Mouse (Mus musculus) activated CD4-positive, CD25-positive, alpha-beta regulatory T cell, adult 4 months (primary cell): ENCODE data around the gene Hsbp1. TPM values are rescaled to one million over a fixed set of nuclear protein-coding genes. Genes with fewer than 3 reads are reported as not detected.
A peak's percentile ranks its signal among the peaks of the same experiment; 100 is the strongest.
"Not testable (repeated sequence)": the region's sequence is repeated elsewhere in the genome, so short reads cannot be mapped to it uniquely, and the experiment has no call there.

Source experiments
- ATAC-seq: one replicate; pipeline ENCODE4 v1.8.0; 2017
- polyA plus RNA-seq, 2 experiments: library from polyadenylated mRNA; unstranded; fragments of 100-300 nt; shearing (Covaris generic); gene quantifications; one replicate each; pipeline ENCODE4 v1.2.1; 2017

Hsbp1 gene
- polyA plus RNA-seq: 100 to 1,000 TPM; 201 to 231 TPM

DNA sequence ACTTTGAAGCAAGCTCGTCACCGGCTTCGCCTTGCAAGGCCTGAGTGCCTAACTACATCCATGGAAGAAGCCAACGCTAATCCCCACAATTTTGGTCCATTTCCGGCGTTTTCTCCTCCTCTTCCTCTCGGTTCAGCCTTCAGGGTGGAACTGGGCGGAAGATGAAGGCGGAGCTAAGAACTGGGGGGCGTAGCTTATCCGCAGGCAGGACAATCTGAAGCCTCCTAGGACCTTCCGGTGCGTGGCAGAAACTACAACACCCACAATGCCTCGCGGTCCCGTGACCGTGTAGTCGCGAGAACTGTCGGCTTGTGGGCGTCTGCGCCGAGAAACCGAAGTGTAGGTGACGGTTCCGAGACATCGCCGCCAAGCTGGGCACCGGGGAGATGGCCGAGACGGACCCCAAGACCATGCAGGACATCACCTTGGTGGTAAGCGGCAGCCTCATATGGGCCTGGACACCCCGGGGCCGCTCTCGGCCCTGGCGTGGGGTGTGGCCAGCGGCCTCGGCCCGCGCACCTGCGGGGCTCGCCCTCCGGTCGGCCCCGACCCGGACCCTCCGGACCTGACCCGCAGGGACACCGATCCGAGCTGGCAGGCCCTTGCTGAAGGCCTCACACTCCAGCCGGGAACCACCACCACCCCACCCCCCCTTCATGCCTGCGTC is at the start of gene Hsbp1:
TSS of gene Hsbp1 (plus strand) at position 299 of the 667 bp plus-strand sequence.
- peak; percentile 97 for ATAC-seq

DNA sequence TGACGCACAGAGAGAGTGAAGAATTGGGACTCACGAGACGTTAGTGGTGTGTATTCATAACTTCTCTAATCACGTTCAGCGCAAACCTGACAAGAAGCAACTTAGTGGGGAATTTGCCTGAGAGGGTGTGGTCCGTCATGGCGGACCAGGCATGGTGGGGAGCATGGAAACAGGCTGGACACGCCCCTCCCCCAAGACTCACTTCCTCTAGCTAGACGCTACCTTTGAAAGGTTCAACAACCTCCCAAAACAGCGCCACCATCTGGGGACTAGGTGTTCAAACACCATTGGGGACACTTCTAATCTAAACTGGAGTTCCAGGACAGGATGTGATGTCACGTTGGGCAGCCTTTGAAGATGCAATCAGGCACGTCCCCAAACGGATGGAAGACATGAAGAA is 48.8 kb upstream of the Hsbp1 start:
- no peak for ATAC-seq

DNA sequence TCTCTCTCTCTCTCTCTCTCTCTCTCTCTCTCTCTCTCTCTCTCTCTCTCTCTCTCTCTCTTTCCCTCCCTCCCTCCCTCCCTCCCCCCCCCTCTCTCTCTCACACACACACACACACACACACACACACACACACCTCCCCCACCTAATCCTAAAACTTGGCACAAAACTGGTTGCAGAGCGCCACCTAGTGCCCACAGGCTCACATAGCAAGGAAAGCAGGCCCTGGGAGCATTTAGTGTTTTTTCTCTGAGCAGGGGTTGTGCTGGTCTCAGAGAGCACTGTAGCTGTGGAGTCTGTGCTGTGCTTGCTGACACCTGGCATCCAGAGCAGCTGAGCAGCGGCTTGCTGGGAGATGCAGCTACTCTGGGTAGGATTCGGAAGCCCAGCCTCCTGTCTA is 46.5 kb upstream of the Hsbp1 start:
- ATAC-seq: not testable (repeated sequence)

DNA sequence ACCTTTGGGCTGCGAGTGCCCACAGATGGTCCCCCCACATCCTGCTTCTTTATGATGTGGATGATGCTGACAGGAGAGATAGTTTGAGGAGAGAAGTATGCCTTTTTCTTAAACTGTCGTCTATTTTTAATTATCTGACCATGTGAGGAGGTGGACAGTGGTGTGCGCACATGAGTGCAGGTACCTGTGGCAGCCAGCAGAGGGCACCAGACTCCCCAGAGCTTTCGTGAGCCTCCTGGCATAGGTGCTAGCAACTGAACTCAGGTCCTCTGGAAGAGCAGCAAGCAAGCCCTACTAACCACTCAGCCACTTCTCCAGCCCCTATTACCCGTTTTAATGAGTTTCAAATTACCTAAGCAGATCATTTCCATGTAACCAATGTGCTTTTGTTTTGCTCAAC is 44.0 kb upstream of the Hsbp1 start:
- ATAC-seq: no peak

DNA sequence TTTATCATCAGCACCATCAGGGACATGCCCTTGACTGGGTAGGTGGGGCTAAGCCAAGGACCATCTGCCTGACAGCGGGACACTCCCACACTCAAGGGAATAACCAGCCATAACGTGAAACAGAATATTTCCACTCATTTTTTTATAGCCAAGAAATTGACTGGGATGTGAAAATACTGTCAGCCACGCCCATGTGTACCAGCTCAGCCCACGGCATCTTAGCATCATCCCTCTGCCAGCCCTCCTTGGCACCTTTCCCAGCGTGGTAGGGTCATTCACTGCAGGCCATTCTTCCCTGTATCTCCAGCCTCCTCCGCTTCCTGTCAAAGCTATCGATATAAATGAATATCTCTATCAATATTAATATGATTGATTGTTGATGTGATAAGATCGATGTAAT is 40.1 kb upstream of the Hsbp1 start:
- no peak for ATAC-seq

DNA sequence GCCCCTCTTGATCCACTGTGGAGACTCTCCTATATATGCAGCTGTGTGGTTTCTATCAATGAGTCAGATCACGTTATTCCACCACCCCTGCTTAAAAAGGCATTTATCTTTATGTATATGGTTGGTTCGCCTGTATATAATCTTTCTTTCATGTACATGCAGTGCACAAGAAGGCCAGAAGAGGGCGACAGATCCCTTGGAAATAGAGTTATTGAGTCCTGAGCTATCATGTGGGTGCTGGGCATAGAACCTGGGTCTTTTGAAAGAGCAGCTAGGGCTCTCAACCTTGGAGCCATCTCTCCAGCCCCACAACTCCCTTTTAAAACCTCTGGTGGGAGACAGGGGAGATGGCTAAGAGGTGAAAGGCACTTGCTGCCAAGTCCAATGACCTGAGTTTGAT is 32.9 kb upstream of the Hsbp1 start:
- no peak for ATAC-seq

DNA sequence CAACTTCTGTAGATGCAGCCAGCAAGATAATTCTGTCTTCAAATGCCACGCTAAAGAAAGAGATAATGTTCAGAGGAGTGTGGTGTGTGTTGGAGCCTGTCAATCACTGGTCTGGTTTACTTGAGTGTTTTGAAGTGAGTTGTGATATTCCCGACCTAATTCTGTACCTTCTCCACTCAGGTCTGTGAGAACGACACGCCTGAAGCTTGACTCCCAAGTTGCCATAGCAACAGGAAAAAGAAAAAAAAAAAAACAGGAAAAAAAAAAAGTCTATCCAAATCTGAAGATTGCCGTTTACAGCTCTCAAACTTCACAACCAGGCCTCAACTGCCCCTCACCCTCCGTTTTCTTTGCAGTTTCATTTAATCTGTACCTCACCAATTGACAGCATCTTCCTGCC is 21.1 kb upstream of the Hsbp1 start:
- no peak for ATAC-seq

DNA sequence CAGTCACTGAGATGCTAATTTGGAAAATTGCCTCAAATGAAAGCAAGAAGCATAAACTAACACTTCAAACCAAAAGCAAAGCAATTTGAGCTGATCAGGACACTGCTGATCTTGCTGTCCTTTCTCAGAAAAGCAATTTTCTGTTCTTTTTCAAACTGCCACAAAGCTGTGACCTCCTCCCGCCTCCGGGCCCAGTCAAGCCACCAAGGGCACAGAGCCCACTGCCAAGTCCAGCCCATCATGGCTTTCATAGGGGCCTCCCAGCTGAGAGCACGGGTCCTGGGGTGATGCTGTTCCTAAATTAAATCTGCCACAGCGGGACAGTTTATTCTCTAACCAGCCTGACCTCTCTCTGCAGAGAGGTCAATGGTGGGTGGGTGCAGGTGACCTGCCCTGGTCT is 4.7 kb upstream of the Hsbp1 start:
- no peak for ATAC-seq

DNA sequence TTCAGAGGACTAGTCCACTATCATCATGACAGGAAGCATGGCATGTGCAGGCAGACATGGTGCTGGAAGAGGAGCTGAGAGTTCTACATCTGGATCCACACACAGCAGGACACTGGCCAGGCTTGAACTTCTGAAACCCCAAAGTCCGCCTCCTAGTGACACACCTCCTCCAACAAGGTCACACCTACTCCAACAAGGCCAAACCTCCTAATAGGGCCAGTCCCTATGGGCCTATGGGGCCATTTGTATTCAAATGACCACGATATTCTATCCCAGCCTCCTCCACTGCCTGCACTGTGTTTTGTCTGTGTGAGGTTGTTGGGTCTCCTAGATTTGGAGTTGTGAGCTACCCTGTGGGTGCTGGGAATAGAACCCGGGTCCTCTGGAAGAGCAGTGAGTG is 682 bp upstream of the Hsbp1 start:
- ATAC-seq: no peak

DNA sequence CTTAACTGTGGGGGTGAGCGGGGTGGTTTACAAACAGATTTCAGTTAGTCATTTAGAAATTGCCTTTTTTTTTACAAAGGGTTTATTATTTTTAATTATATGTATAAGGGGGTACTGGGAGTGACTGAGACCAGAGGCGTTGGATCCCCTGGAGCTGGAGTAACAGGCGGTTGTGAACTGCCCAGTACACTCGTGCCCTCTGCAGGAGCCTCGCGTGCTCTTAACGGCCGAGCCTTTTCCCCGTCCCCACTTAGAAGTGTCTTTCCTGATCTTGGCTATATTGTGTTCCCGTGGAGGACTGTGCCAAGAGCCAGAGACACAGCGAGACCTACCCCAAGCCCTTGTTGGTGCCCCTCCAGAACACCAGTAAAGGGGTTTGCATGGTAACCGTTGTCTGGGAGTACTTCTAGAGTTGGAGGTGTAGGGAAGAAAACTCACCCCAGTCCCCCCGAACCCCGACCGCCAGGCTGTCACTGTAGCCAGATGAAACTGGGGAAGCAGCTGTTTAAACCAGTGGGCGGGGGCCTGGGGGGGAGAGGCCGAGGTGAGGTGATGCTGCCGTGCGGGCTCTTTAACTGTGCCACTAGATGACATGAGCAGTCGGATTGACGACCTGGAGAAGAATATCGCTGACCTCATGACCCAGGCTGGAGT is 868 bp downstream of the Hsbp1 start:
- ATAC-seq: no peak

DNA sequence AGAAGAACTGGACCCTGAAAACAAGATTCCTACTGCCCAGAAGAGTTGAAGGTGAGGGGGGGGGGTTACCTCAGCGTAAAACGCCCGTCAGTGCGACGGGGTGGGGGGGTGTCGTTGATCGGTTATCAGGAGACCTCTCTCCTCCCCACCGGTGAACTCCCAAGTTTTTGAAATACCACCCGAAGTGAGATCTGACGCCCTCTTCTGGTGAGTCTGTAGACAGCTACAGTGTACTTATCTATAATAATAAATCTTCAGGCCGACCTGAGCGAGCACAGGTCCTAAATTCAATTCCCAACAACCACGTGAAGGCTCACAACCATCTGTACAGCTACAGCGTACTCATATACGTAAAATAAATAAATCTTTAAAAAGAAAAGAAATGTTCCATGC is 1.4 kb downstream of the Hsbp1 start:
- no peak for ATAC-seq

DNA sequence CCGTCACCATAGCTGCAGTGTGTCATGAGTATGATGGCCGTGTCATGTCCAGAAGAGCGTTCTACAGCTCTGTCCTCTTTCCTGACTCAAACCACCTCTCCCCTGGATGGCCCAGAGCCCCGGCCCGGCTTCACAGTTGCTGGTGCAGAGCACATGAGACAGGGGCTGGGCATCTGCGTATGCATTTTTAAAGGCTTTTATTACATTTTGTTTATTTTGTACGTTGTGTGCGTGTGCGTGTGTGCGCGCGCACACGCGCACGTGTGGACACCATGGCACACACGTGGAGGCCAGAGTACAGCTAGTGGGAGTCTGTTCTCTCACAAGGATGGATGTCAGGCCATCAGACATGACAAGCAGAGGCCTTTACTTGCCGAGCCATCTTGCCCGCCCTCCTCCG is 7.4 kb downstream of the Hsbp1 start:
- no peak for ATAC-seq

DNA sequence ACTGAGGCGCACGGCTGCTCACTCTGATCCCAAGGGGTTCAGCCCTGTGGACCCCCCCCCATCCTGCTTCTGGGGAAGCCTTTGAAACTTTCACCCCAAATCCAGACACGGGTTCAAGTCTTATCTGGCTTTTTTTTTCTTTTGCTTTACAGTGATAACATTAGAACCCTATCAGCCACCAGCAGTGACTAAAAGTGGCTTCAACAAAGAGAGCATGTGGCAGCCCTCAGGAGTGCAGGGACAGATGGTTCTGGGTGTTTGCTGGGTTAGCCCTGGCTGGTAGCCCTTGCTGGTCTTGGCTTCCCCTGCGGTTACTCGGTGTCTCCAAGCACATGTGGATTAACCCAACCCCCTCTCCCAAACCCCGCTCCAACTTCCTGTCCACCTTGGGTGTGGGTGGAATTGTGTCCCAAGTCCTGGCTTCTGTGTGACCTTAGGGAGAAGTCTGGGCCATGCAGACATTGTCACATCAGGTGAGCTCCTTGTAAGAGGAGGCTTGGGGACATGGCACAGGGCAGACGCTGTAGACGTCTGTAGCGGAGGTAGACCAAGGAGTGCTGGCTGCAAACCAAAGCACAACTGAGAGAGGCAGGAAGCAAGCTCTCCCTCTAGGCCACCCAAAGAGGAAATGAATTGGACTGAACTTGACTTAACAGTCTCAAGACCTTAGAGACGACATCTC is 8.8 kb downstream of the Hsbp1 start:
- peak; percentile 46 for ATAC-seq

DNA sequence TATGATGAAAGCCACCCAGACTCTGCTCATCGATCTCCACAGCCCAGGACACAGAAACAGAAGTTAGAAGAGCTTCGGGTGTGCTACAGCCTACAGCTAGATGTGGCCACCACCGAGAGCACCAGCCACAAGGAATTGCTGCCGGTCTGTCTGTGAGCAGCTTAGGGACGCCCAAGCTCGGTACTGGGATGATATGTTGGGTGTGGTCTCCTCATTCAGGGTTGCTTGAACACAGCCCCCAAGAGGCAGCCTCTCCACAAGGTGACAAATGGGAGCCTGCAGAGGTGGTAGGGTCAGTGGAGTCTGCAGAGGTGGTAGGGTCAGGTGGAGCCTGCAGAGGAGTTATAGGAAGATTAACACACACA is 9.4 kb downstream of the Hsbp1 start:
- no peak for ATAC-seq

DNA sequence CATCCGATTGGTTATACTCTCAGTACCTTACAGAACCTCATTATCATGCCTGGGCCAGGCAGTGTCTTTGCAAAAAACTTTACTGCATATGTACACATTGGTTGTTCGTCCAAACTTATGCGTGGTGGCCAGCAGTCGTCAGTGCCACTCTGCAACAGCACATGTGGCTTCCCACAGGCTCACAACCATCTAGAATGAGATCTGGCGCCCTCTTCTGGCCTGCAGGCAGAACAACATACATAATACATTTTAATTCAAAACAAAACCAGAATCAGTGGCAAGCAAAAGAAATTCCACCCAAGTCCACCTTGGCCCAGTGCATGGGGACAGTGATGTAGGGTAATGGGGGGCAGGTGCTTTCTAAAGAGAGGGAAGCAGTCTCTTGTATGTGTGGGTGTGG is 12.3 kb downstream of the Hsbp1 start:
- not testable (repeated sequence) for ATAC-seq

DNA sequence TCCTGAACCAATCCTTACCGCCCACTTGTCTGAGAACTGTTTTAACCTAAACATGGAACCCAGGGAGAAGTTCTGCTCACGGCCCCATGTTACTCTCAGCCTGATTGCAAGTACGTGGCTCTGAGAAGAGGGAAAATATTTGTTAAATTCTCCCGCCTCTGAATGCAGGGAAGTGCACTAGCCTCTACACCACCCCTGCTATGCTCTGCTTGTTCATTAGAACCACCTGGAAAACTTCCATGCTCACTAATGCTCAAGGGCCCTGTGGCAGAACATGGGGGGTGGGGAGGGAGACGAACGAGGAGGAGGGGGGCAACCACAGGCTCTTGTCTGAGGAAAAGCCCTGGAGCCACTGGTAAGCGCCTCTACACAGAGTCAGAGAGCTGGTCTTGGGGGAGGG is 13.9 kb downstream of the Hsbp1 start:
- ATAC-seq: no peak

DNA sequence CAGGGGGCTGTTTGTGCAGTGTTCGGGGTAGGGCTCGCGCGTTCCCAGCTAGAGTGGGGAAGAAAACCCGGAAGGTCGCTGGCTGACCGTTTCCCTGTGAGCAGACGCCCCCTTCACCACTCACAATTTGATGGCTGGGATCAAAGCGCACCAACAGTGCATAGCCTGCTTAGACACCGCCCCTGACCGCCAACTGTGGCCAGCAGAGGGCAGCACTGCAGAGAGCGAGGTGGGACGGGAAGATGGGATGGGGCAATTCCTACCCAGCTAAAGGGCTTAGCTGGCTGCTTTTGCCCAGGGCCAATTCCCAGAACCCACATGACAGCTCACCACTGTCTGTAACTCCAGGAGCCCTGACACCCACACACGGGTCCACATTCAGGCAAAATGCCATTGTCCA is 14.5 kb downstream of the Hsbp1 start:
- no peak for ATAC-seq

DNA sequence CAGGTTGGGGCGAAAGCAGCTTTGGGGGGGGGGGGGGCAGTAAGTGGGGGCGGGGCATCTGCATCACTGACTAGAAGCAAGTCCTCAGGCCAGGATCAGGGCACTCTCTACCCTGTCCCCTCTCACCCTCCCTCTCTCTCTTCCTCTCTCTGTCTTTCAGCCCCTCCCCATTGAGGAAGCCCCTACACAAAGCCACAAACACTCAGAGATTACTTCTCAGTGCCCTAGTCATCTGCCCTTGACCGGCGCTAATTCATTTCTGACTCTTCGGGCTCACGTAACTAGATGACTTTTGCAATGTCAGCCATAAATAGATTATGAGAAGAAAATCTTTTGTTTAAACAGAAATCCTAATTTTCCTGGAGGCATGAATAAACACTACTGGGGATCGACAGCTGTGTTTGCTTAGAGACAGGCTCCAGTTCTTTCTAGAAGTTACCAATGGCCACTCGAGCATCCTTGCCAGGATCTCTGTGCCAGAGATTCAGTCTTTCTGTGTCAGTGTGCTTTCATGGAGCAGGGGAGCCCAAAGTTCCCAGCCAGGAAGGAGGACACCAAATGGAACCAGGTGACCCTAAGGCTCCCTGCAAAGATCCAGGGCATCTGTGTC is 16.5 kb downstream of the Hsbp1 start:
- ATAC-seq: no peak

DNA sequence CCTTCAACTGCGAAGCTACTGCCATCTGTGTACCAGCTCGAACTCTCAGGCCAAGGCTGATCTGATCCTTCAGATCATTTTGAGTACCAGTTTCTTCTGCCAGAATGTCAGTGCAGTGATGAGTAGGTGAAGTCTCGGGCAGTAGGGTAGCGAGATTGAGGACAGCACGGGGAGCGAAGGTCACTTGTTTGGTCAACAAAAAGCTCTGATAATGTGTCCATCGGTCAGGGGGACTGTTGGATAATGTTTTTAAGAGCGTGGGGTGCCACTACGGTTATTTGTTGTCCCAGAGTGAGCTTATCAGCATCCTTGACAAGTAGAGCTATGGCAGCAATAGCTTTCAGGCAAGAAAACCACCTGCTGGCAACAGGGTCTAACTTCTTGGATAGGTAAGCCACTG is 30.4 kb downstream of the Hsbp1 start:
- ATAC-seq: not testable (repeated sequence)

DNA sequence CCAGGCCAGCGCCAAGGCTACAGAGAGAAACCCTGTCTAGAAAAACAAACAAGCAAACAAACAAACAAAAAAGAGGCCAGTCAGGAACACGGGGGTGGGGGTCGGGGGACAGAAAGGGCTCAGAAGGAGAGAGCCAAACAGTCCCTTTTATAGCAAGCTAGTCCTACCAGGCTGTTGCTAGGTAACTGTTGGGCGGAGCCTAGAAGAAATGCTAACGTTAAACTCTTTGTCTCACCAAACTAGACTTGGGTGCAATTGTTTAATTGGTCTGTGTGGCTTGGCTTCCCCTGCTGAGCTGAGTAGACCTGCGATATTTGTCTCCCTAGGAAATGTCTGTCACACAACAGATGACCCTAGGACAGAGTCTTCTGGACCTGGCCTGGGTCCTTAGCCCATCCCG is 34.2 kb downstream of the Hsbp1 start:
- ATAC-seq: no peak

DNA sequence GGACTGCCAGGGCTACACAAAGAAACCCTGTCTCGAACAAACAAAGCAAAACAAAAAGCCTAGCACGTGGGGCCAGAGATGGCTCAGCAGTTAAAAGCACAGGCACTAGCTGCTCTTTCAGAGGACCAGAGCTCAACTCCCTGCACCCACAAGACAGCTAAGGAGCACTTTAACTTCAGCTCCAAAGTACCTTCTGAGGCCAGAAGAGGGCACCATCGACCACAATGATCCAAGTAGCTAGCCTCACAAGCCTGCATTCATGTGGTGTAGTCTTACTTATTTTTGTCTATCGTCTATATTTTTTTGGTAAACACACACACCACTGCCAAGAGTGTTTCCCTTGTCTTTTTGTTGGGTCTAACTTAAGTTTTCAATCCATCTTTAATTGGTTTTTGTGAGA is 36.3 kb downstream of the Hsbp1 start:
- ATAC-seq: peak; percentile 66

DNA sequence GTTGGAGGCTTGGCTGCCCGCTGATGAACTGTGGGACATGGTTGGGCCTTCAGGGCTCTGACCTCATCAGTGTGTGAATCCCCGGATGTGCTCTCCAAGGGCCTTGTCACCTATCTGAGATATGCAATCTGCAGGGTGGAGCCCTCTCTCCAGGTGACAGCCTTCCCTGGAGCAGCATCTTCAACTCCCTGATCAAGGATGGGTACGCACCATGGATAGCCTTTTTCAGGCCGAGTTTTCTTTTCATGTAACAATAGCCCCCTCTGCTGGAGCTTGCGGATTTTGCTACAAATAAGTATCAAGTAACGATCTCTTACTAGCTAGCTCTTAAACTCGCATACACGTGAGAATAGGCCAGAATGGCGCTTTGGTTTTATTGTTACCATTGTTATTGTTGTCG is 40.2 kb downstream of the Hsbp1 start:
- peak; percentile 52 for ATAC-seq

DNA sequence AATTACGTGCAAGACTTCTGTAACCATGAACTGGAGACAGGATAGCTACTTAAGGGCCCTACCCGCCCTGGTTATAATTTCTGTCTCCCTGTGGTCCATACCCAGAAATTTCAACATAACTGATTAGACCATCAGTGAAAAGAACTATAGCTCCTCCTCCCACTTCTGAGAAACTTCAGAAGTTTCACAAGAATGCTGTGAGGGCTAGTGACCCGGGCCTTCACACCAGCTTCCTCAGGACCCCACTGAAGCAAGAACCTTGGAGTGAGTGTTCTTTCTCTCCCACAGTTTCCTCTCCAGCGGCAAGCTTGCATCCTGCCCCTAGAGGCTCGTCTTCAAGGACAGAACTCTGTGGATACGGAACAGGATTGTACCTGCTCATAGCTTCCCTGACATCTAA is 41.6 kb downstream of the Hsbp1 start:
- ATAC-seq: no peak

DNA sequence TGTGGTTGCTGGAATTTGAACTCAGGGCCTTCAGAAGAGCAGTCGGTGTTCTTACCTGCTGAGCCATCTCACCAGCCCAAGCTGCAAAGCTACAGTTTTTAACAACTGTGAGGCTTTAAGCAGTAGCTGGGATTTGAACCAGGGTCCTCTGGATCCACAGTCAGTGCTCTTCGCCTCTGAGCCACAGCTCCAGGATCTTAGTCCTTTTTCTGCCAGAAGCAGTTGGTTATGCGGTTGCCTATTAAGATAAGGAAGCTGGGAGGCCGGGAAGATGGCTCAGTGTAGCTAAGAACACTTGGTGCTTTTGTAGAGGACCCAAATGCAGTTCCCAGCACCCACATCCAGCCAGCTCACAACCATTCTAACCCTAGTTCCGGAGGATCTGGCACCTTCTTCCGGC is 42.7 kb downstream of the Hsbp1 start:
- no peak for ATAC-seq
